Mouse (Mus musculus) heart, embryonic 13.5 days (tissue): ENCODE results near the gene Mad2l1bp. TPM values are rescaled to one million over a fixed set of nuclear protein-coding genes. Genes with fewer than 3 reads are reported as not detected.

Experiments
- ATAC-seq: fragments of 200-750 bp; cut with Nextera tagmentation; 2 replicates; pipeline ENCODE4 v1.8.0; 2017; ENCODE audit warnings: moderate TSS enrichment; ENCODE audit not compliant: insufficient number of reproducible peaks, low FRiP score, low TSS enrichment; ENCODE audit errors: extremely low read depth
- H3K27ac ChIP-seq: fragments of 300-500 bp; sonication (generic); replicated peaks from 2 replicates; pipeline ENCODE4 v1.5.1; 2015; ENCODE audit warnings: moderate library complexity, mild to moderate bottlenecking, inconsistent platforms
- H3K27me3 ChIP-seq: fragments of 300-500 bp; sonication (generic); replicated peaks from 2 replicates; pipeline ENCODE4 v1.6.1; 2015; ENCODE audit warnings: mild to moderate bottlenecking, inconsistent platforms
- H3K36me3 ChIP-seq: fragments of 300-500 bp; sonication (generic); 2 replicates; pipeline ENCODE4 v1.6.1; 2015; ENCODE audit warnings: mild to moderate bottlenecking, inconsistent platforms
- H3K4me1 ChIP-seq: fragments of 300-500 bp; sonication (generic); 2 replicates; pipeline ENCODE4 v1.6.1; 2015; ENCODE audit warnings: inconsistent platforms
- H3K4me2 ChIP-seq: fragments of 300-500 bp; sonication (generic); 2 replicates; pipeline ENCODE4 v1.6.1; 2015; ENCODE audit warnings: inconsistent platforms, mild to moderate bottlenecking, moderate library complexity
- H3K4me3 ChIP-seq: fragments of 300-500 bp; sonication (generic); 2 replicates; pipeline ENCODE4 v1.5.1; 2015; ENCODE audit warnings: moderate library complexity, mild to moderate bottlenecking, inconsistent platforms
- H3K9ac ChIP-seq: fragments of 300-500 bp; sonication (generic); 2 replicates; pipeline ENCODE4 v1.6.1; 2015; ENCODE audit warnings: inconsistent platforms, mild to moderate bottlenecking, moderate library complexity
- H3K9me3 ChIP-seq: fragments of 300-500 bp; sonication (generic); 2 replicates; pipeline ENCODE4 v1.6.1; 2016; ENCODE audit warnings: inconsistent platforms
- WGBS: fragments of 180-500 bp; shearing (Covaris S2); methylation state at CpG from one replicate; pipeline ENCODE4 v1.1.7; 2015; ENCODE audit warnings: mixed read lengths; 5-methylcytosine and 5-hydroxymethylcytosine counted together
- polyA plus RNA-seq: library from polyadenylated mRNA; unstranded; fragments of >200 nt; fragmentation: Nextera tagmentation; extraction: Ambion mirVana; gene quantifications from 2 replicates; pipeline ENCODE4 v1.2.1, GENCODE M21; 2015

Mad2l1bp gene
- polyA plus RNA-seq, 1 experiment from 2014 or later = 28.1 TPM

- H3K9ac ChIP-seq = no peak overlapping the region
- no peak for ATAC-seq
- H3K4me1 ChIP-seq = peaks cover 17% of the 10 kb centered on the region
- WGBS = 65% methylated on average over 8 of the region's 8 CpGs
- no peak overlapping the region for H3K4me2 ChIP-seq
- H3K36me3 ChIP-seq = no peaks in the 10 kb centered on the region
- no peak overlapping the region for H3K27ac ChIP-seq
- no peaks in the 10 kb centered on the region for H3K9me3 ChIP-seq
- peaks cover 12% of the 10 kb centered on the region for H3K27me3 ChIP-seq
- no peak overlapping the region for H3K4me3 ChIP-seq
Observed at GRCm38 (mm10) chr17:46102608-46103159, 50.7 kb downstream of the Mad2l1bp start.

DNA sequence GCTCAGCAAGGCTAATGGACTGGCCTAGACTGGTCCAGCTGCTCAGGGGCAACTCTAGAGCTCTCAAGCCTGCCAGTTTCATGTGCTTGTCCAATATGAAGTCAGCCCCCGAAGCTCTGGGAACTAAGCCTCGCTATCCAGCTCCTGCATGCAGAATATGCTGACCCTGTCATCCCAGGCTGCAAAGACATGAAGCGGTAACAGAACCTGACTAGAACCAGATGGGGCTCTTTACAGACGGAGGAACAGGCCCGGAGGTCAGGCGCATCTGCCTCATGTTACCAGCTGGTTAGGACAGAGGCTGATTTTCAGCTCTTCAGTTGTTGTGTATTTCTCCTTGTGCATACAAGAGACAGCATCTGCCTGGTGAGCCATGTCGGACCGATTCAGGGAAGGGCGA is 51.4 kb downstream of the Mad2l1bp start:
- WGBS = 77% methylated on average over 9 of the region's 9 CpGs
- Histone ChIP-seq H3K9ac (no peak overlapping the region), H3K27me3 (peaks cover 5% of the 10 kb centered on the region), H3K9me3 (no peaks in the 10 kb centered on the region), H3K4me3 (no peak overlapping the region), H3K36me3 (no peaks in the 10 kb centered on the region), H3K4me1 (peaks cover 17% of the 10 kb centered on the region), H3K27ac (no peak overlapping the region), H3K4me2 (no peak overlapping the region)
- ATAC-seq = no peak

GRCm38 (mm10) chr17:46098525-46098924 is 54.8 kb downstream of the Mad2l1bp start:
- no peak for ATAC-seq
- no peak overlapping the region for H3K4me2 ChIP-seq
- peaks cover 7% of the 10 kb centered on the region; the same call in 1 of the 2 replicates for H3K4me1 ChIP-seq
- no peak overlapping the region for H3K4me3 ChIP-seq
- WGBS = 42% methylated on average over 8 of the region's 8 CpGs
- H3K27me3 ChIP-seq = peaks cover 23% of the 10 kb centered on the region
- H3K9ac ChIP-seq = peak overlapping the region; percentile 19; the same call in 1 of the 2 replicates
- H3K36me3 ChIP-seq = no peaks in the 10 kb centered on the region
- H3K9me3 ChIP-seq = no peaks in the 10 kb centered on the region
- no peak overlapping the region for H3K27ac ChIP-seq

Other genes with a start within 250 kb of the Mad2l1bp start
- 5.2 and 5.4 TPM in 2 replicates for gene Vegfa, start 121.2 kb downstream of the Mad2l1bp start, polyA plus RNA-seq
- gene Mrps18a, start 42.6 kb downstream of the Mad2l1bp start, polyA plus RNA-seq = 123 and 132 TPM in 2 replicates
- 6.0 and 6.1 TPM in 2 replicates for gene Rsph9, start 9.3 kb downstream of the Mad2l1bp start, polyA plus RNA-seq
- 29.2 and 30.7 TPM in 2 replicates for gene Gtpbp2, start 7.5 kb upstream of the Mad2l1bp start, polyA plus RNA-seq
- 9.6 and 11.3 TPM in 2 replicates for gene Polh, start 49.1 kb upstream of the Mad2l1bp start, polyA plus RNA-seq
- 19.8 and 20.4 TPM in 2 replicates for gene Xpo5, start 49.2 kb upstream of the Mad2l1bp start, polyA plus RNA-seq
- gene Polr1c, start 94.5 kb upstream of the Mad2l1bp start, polyA plus RNA-seq = 46.8 and 48.4 TPM in 2 replicates
- gene Yipf3, start 94.5 kb upstream of the Mad2l1bp start, polyA plus RNA-seq = 80.3 and 83.1 TPM in 2 replicates
- gene Lrrc73, start 100.0 kb upstream of the Mad2l1bp start, polyA plus RNA-seq = 0.59 and 0.88 TPM in 2 replicates
- gene Tjap1, start 129.5 kb upstream of the Mad2l1bp start, polyA plus RNA-seq = 35.7 and 37.1 TPM in 2 replicates
- 0.35 and 0.47 TPM in 2 replicates for gene Dlk2, start 143.9 kb upstream of the Mad2l1bp start, polyA plus RNA-seq
- 4.3 and 4.9 TPM in 2 replicates for gene Abcc10, start 174.8 kb upstream of the Mad2l1bp start, polyA plus RNA-seq
- 5.1 and 5.2 TPM in 2 replicates for gene Zfp318, start 230.2 kb upstream of the Mad2l1bp start, polyA plus RNA-seq